Mouse (Mus musculus): Measurements from ENCODE around the gene Ppip5k2. TPM values are rescaled to one million over a fixed set of nuclear protein-coding genes. Genes with fewer than 3 reads are reported as not detected.

Gene Ppip5k2
- polyA plus RNA-seq, 1 experiment from 2014 or later = 11.1 TPM

GRCm38 (mm10) chr1:97726730-97727129, 43.5 kb downstream of the Ppip5k2 start:
- Histone ChIP-seq H3K4me1 (replicated peaks; ENCODE audit: control insufficient read depth, insufficient read depth) (no peaks in the 10 kb centered on the region), H3K9me3 (ENCODE audit: control insufficient read depth, low read length) (no peaks in the 10 kb centered on the region), H3K4me2 (replicated peaks; ENCODE audit: low read depth) (no peak overlapping the region), H3K4me3 (ENCODE audit: low read depth, low read length) (no peak overlapping the region), H3K27ac (replicated peaks) (no peak overlapping the region), H3K27me3 (ENCODE audit: control insufficient read depth, insufficient read depth, low read length) (no peaks in the 10 kb centered on the region), H3K36me3 (ENCODE audit: control insufficient read depth, insufficient read depth, low read length) (no peaks in the 10 kb centered on the region; the same call in none of the 2 replicates), H3K9ac (ENCODE audit: low read length) (no peak overlapping the region)
- no peak for ATAC-seq (ENCODE audit: low FRiP score, low TSS enrichment)
- TF ChIP-seq CTCF (IDR thresholded peaks at IDR 0.05; ENCODE audit: low read depth) (peak; percentile 59), EP300 (optimal IDR thresholded peaks at IDR 0.05) (no peak)
- DNase-seq (ENCODE audit: low spot score) = peak; percentile 23
- 74% methylated on average over 2 of the region's 2 CpGs for WGBS

GRCm38 (mm10) chr1:97718440-97718839, 51.8 kb downstream of the Ppip5k2 start:
- H3K4me1 ChIP-seq (replicated peaks; ENCODE audit: control insufficient read depth, insufficient read depth) = no peaks in the 10 kb centered on the region
- DNase-seq (ENCODE audit: low spot score) (no peak), ATAC-seq (ENCODE audit: low FRiP score, low TSS enrichment) (no peak)
- 93% methylated on average over 9 of the region's 9 CpGs for WGBS
- H3K4me2 ChIP-seq (replicated peaks; ENCODE audit: low read depth) = no peak overlapping the region
- H3K36me3 ChIP-seq (ENCODE audit: control insufficient read depth, insufficient read depth, low read length) = no peaks in the 10 kb centered on the region; the same call in none of the 2 replicates
- H3K9ac ChIP-seq (ENCODE audit: low read length) = no peak overlapping the region
- H3K4me3 ChIP-seq (ENCODE audit: low read depth, low read length) = no peak overlapping the region
- no peaks in the 10 kb centered on the region for H3K27me3 ChIP-seq (ENCODE audit: control insufficient read depth, insufficient read depth, low read length)
- H3K27ac ChIP-seq (replicated peaks) = no peak overlapping the region
- H3K9me3 ChIP-seq (ENCODE audit: control insufficient read depth, low read length) = no peaks in the 10 kb centered on the region
- no peak for TF ChIP-seq CTCF (IDR thresholded peaks at IDR 0.05; ENCODE audit: low read depth)
- no peak for TF ChIP-seq EP300 (optimal IDR thresholded peaks at IDR 0.05)

- TF ChIP-seq EP300 (optimal IDR thresholded peaks at IDR 0.05) (no peak), CTCF (IDR thresholded peaks at IDR 0.05; ENCODE audit: low read depth) (no peak)
- Histone ChIP-seq H3K9ac (ENCODE audit: low read length) (no peak overlapping the region), H3K27ac (replicated peaks) (no peak overlapping the region), H3K9me3 (ENCODE audit: control insufficient read depth, low read length) (no peaks in the 10 kb centered on the region), H3K4me3 (ENCODE audit: low read depth, low read length) (no peak overlapping the region), H3K4me2 (replicated peaks; ENCODE audit: low read depth) (no peak overlapping the region), H3K4me1 (replicated peaks; ENCODE audit: control insufficient read depth, insufficient read depth) (no peaks in the 10 kb centered on the region), H3K36me3 (ENCODE audit: control insufficient read depth, insufficient read depth, low read length) (no peaks in the 10 kb centered on the region; the same call in 1 of the 2 replicates), H3K27me3 (ENCODE audit: control insufficient read depth, insufficient read depth, low read length) (no peaks in the 10 kb centered on the region)
- no peak for DNase-seq (ENCODE audit: low spot score)
- 78% methylated on average over 11 of the region's 11 CpGs for WGBS
- no peak for ATAC-seq (ENCODE audit: low FRiP score, low TSS enrichment)
Observed at GRCm38 (mm10) chr1:97714334-97714868, 55.8 kb downstream of the Ppip5k2 start.

- no peak overlapping the region for H3K9ac ChIP-seq (ENCODE audit: low read length)
- DNase-seq (ENCODE audit: low spot score) = no peak
- no peak overlapping the region for H3K4me2 ChIP-seq (replicated peaks; ENCODE audit: low read depth)
- no peak overlapping the region for H3K4me3 ChIP-seq (ENCODE audit: low read depth, low read length)
- 0 out of 2 replicates have a peak, but pooled peaks cover 2% of the 10 kb centered on the region for H3K36me3 ChIP-seq (ENCODE audit: control insufficient read depth, insufficient read depth, low read length)
- no peak overlapping the region for H3K27ac ChIP-seq (replicated peaks)
- no peaks in the 10 kb centered on the region for H3K9me3 ChIP-seq (ENCODE audit: control insufficient read depth, low read length)
- 65% methylated on average over 3 of the region's 3 CpGs for WGBS
- TF ChIP-seq CTCF (IDR thresholded peaks at IDR 0.05; ENCODE audit: low read depth) = no peak
- no peak for TF ChIP-seq EP300 (optimal IDR thresholded peaks at IDR 0.05)
- no peak for ATAC-seq (ENCODE audit: low FRiP score, low TSS enrichment)
- H3K27me3 ChIP-seq (ENCODE audit: control insufficient read depth, insufficient read depth, low read length) = no peaks in the 10 kb centered on the region
- H3K4me1 ChIP-seq (replicated peaks; ENCODE audit: control insufficient read depth, insufficient read depth) = no peaks in the 10 kb centered on the region
Observed at GRCm38 (mm10) chr1:97710520-97710919, 59.7 kb downstream of the Ppip5k2 start.

- Histone ChIP-seq H3K36me3 (ENCODE audit: control insufficient read depth, insufficient read depth, low read length) (0 out of 2 replicates have a peak, but pooled peaks cover 2% of the 10 kb centered on the region), H3K4me3 (ENCODE audit: low read depth, low read length) (no peak overlapping the region), H3K27me3 (ENCODE audit: control insufficient read depth, insufficient read depth, low read length) (no peaks in the 10 kb centered on the region), H3K4me1 (replicated peaks; ENCODE audit: control insufficient read depth, insufficient read depth) (no peaks in the 10 kb centered on the region), H3K4me2 (replicated peaks; ENCODE audit: low read depth) (no peak overlapping the region), H3K9ac (ENCODE audit: low read length) (no peak overlapping the region), H3K27ac (replicated peaks) (no peak overlapping the region), H3K9me3 (ENCODE audit: control insufficient read depth, low read length) (no peaks in the 10 kb centered on the region)
- ATAC-seq (ENCODE audit: low FRiP score, low TSS enrichment) (no peak), DNase-seq (ENCODE audit: low spot score) (no peak)
- TF ChIP-seq CTCF (IDR thresholded peaks at IDR 0.05; ENCODE audit: low read depth) = no peak
- no peak for TF ChIP-seq EP300 (optimal IDR thresholded peaks at IDR 0.05)
Observed at GRCm38 (mm10) chr1:97705389-97705788, 64.8 kb downstream of the Ppip5k2 start.

- Histone ChIP-seq H3K9ac (ENCODE audit: low read length) (no peak overlapping the region), H3K4me1 (replicated peaks; ENCODE audit: control insufficient read depth, insufficient read depth) (no peaks in the 10 kb centered on the region), H3K27ac (replicated peaks) (no peak overlapping the region), H3K9me3 (ENCODE audit: control insufficient read depth, low read length) (no peaks in the 10 kb centered on the region), H3K4me3 (ENCODE audit: low read depth, low read length) (no peak overlapping the region), H3K27me3 (ENCODE audit: control insufficient read depth, insufficient read depth, low read length) (no peaks in the 10 kb centered on the region), H3K4me2 (replicated peaks; ENCODE audit: low read depth) (no peak overlapping the region), H3K36me3 (ENCODE audit: control insufficient read depth, insufficient read depth, low read length) (0 out of 2 replicates have a peak, but pooled peaks cover 2% of the 10 kb centered on the region)
- 83% methylated on average over 1 of the region's 1 CpGs for WGBS
- DNase-seq (ENCODE audit: low spot score) = no peak
- ATAC-seq (ENCODE audit: low FRiP score, low TSS enrichment) = 0 out of 2 replicates have a peak, but pooled peaks have one; percentile 15
- TF ChIP-seq CTCF (IDR thresholded peaks at IDR 0.05; ENCODE audit: low read depth) = no peak
- TF ChIP-seq EP300 (optimal IDR thresholded peaks at IDR 0.05) = no peak
Observed at GRCm38 (mm10) chr1:97704646-97705045, 65.6 kb downstream of the Ppip5k2 start.
